Mouse (Mus musculus) forebrain, embryonic 16.5 days (tissue): Measurements from ENCODE around the gene Cblb. TPM values are rescaled to one million over a fixed set of nuclear protein-coding genes. Genes with fewer than 3 reads are reported as not detected.

Experiments used
- ATAC-seq: fragments of 200-750 bp; cut with Nextera tagmentation; 2 replicates; pipeline ENCODE4 v1.8.0; 2017; ENCODE audit warnings: mild to moderate bottlenecking, moderate library complexity
- H3K27ac ChIP-seq: fragments of 300-500 bp; sonication (generic); 2 replicates; pipeline ENCODE4 v1.5.1; 2014; ENCODE audit warnings: low read length, control low read depth
- H3K27me3 ChIP-seq: fragments of 300-500 bp; sonication (generic); replicated peaks from 2 replicates; pipeline ENCODE4 v1.6.1; 2014; ENCODE audit warnings: low read length; ENCODE audit not compliant: control insufficient read depth, insufficient read depth
- H3K36me3 ChIP-seq: fragments of 300-500 bp; sonication (generic); 2 replicates; pipeline ENCODE4 v1.6.1; 2014; ENCODE audit not compliant: control insufficient read depth, insufficient read depth
- H3K4me1 ChIP-seq: fragments of 300-500 bp; sonication (generic); replicated peaks from 2 replicates; pipeline ENCODE4 v1.6.1; 2014; ENCODE audit warnings: low read length; ENCODE audit not compliant: control insufficient read depth, insufficient read depth
- H3K4me2 ChIP-seq: fragments of 300-500 bp; sonication (generic); 2 replicates; pipeline ENCODE4 v1.6.1; 2014; ENCODE audit warnings: mild to moderate bottlenecking, low read length, control low read depth
- H3K4me3 ChIP-seq: fragments of 300-500 bp; sonication (generic); replicated peaks from 2 replicates; pipeline ENCODE4 v1.5.1; 2014; ENCODE audit warnings: mild to moderate bottlenecking, low read length, control low read depth
- H3K9ac ChIP-seq: fragments of 300-500 bp; sonication (generic); replicated peaks from 2 replicates; pipeline ENCODE4 v1.6.1; 2014; ENCODE audit warnings: low read depth, low read length, control low read depth
- H3K9me3 ChIP-seq: fragments of 300-500 bp; sonication (generic); 2 replicates; pipeline ENCODE4 v1.6.1; 2016; ENCODE audit warnings: low read length; ENCODE audit not compliant: control insufficient read depth
- WGBS: fragments of 180-500 bp; shearing (Covaris S2); extraction: QIAGEN DNeasy Blood & Tissue Kit; methylation state at CpG from one replicate; pipeline ENCODE4 v1.1.7; 2014; 5-methylcytosine and 5-hydroxymethylcytosine counted together
- polyA plus RNA-seq: library from polyadenylated mRNA; unstranded; fragments of >200 nt; fragmentation: Nextera tagmentation; extraction: Ambion mirVana; gene quantifications from 2 replicates; pipeline ENCODE4 v1.2.1, GENCODE M21; 2015

Cblb gene
- polyA plus RNA-seq, 1 experiment from 2014 or later: 21.3 TPM

- H3K4me3 ChIP-seq: no peak overlapping the region
- H3K36me3 ChIP-seq: peaks cover 16% of the 10 kb centered on the region
- H3K4me2 ChIP-seq: no peak overlapping the region
- H3K27ac ChIP-seq: no peak overlapping the region
- WGBS: 89% methylated on average over 4 of the region's 4 CpGs
- ATAC-seq: no peak
- no peak overlapping the region for H3K9ac ChIP-seq
- H3K27me3 ChIP-seq: no peaks in the 10 kb centered on the region
- H3K4me1 ChIP-seq: peaks cover 9% of the 10 kb centered on the region
- H3K9me3 ChIP-seq: no peaks in the 10 kb centered on the region
Observed at GRCm38 (mm10) chr16:52046464-52046863, 15.4 kb downstream of the Cblb start.

DNA sequence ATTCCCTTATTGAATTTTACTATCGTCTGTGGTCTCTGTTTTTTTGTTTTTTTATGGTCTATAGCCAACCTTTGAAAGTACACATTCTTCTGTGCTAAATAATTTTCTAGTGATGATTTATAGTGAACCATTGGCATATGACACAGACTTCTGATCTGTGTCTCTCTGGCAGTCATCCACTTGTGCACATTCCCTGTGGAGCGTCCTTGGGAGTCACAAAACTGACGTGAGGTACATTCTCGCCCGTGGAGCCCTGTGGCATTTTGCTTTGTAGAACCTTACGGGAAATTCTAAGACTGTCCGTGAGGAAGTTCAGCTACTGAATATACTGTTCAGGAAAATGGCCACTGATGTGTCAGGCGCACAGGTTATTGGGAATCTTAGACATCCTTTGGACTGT lies 20.1 kb downstream of the Cblb start:
- Histone ChIP-seq H3K4me2 (no peak overlapping the region), H3K27ac (no peak overlapping the region), H3K9me3 (no peaks in the 10 kb centered on the region), H3K4me3 (no peak overlapping the region), H3K36me3 (peaks cover 16% of the 10 kb centered on the region), H3K27me3 (no peaks in the 10 kb centered on the region), H3K9ac (no peak overlapping the region), H3K4me1 (peaks cover 12% of the 10 kb centered on the region)
- ATAC-seq: no peak
- WGBS: 92% methylated on average over 8 of the region's 8 CpGs

- Histone ChIP-seq H3K9ac (no peak overlapping the region), H3K4me2 (no peak overlapping the region), H3K9me3 (no peaks in the 10 kb centered on the region), H3K4me3 (no peak overlapping the region), H3K36me3 (peaks cover 10% of the 10 kb centered on the region), H3K4me1 (peaks cover 19% of the 10 kb centered on the region), H3K27me3 (no peaks in the 10 kb centered on the region), H3K27ac (no peak overlapping the region)
- no peak for ATAC-seq
- 17% methylated on average over 5 of the region's 5 CpGs for WGBS
Observed at GRCm38 (mm10) chr16:52052734-52053133, 21.7 kb downstream of the Cblb start.

DNA sequence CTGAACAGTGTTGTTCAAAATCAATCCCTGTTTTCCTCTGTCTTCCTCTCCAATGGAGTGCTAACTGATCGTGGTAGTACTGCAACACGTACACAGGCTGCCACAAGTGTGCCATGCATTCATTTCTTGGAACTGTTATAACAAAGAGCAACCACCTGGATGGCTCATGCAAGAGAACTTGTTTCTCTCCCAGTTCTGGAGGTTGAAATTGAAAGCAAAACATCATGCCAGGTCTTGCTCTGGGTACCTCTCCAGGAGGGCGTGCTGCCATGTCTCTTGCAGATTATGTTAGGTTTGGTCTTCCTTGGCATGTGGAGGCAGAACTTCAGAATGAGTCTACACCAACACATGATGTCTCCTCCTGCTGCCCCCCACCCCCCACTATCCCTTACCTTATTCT lies 24.2 kb downstream of the Cblb start:
- H3K27ac ChIP-seq: no peak overlapping the region
- no peak overlapping the region for H3K4me2 ChIP-seq
- H3K9me3 ChIP-seq: no peaks in the 10 kb centered on the region
- WGBS: 58% methylated on average over 3 of the region's 3 CpGs
- H3K4me3 ChIP-seq: no peak overlapping the region
- 0 out of 2 replicates have a peak, but pooled peaks cover 3% of the 10 kb centered on the region for H3K36me3 ChIP-seq
- peaks cover 20% of the 10 kb centered on the region for H3K4me1 ChIP-seq
- H3K27me3 ChIP-seq: no peaks in the 10 kb centered on the region
- no peak for ATAC-seq
- H3K9ac ChIP-seq: no peak overlapping the region

GRCm38 (mm10) chr16:52056164-52056563 lies 25.1 kb downstream of the Cblb start:
- ATAC-seq: no peak
- H3K9ac ChIP-seq: no peak overlapping the region
- H3K9me3 ChIP-seq: no peaks in the 10 kb centered on the region
- peaks cover 29% of the 10 kb centered on the region for H3K4me1 ChIP-seq
- no peak overlapping the region for H3K4me3 ChIP-seq
- no peak overlapping the region for H3K4me2 ChIP-seq
- H3K27ac ChIP-seq: no peak overlapping the region
- no peaks in the 10 kb centered on the region for H3K27me3 ChIP-seq
- 0 out of 2 replicates have a peak, but pooled peaks cover 2% of the 10 kb centered on the region for H3K36me3 ChIP-seq
- WGBS: 72% methylated on average over 4 of the region's 4 CpGs

DNA sequence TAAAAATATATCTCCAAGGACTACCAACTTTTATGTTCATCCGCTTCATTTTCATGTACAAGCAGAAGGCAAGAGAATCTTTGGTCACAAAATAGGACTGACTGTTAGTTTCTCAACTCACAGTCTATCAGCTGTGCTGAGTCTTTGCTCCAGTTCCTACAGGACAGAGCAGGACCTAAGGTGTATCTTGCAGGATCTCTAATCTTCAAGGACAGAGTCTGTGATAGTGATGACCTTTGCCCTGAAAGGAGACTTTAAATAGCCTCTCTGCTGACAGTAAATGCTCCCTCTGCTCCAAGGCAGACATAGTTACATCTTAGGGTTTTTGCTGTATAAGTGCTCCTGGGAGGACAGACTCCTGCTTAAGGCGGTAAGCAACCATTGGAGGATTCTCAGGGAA lies 26.3 kb downstream of the Cblb start:
- WGBS: 91% methylated on average over 2 of the region's 2 CpGs
- no peak overlapping the region for H3K4me3 ChIP-seq
- peaks cover 30% of the 10 kb centered on the region for H3K4me1 ChIP-seq
- H3K9me3 ChIP-seq: no peaks in the 10 kb centered on the region
- H3K9ac ChIP-seq: no peak overlapping the region
- ATAC-seq: no peak
- no peaks in the 10 kb centered on the region for H3K27me3 ChIP-seq
- no peaks in the 10 kb centered on the region for H3K36me3 ChIP-seq
- H3K27ac ChIP-seq: no peak overlapping the region
- no peak overlapping the region for H3K4me2 ChIP-seq

GRCm38 (mm10) chr16:52059535-52059934 lies 28.5 kb downstream of the Cblb start:
- Histone ChIP-seq H3K4me2 (no peak overlapping the region), H3K27ac (no peak overlapping the region), H3K36me3 (no peaks in the 10 kb centered on the region), H3K4me1 (peaks cover 29% of the 10 kb centered on the region), H3K9me3 (no peaks in the 10 kb centered on the region), H3K27me3 (no peaks in the 10 kb centered on the region), H3K9ac (no peak overlapping the region), H3K4me3 (no peak overlapping the region)
- ATAC-seq: no peak
- WGBS: 75% methylated on average over 4 of the region's 4 CpGs

DNA sequence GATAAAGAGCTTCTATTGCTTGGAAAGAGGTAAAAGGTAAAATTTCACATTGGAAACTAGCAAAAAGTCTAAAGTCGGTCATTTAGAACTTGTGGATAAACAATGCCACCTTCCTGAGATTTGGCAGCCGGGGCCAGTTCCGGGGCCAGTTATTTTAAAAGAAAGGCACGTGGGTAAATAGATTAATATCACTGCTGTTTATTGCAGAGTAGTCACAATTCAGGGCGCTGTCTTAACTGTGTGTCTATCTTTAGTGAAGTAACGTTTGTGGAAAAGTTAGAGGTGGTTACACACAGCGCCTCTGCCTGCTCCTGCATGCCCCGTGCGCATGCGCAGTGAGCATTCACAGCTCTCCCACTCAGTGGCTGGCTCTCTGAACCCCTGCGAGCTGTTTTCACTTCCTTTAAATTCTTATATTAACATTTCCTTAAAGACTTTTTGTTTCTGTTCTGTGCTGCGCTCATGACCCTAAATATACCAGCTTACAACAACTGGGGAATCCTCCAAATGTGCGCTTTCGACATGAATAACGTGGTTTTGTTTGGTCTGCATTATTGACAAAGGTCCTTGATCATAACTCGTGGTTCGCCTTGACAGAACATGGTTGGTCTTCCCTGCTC lies 29.2 kb downstream of the Cblb start:
- Histone ChIP-seq H3K4me2 (no peak overlapping the region), H3K4me1 (peaks cover 24% of the 10 kb centered on the region), H3K36me3 (no peaks in the 10 kb centered on the region), H3K4me3 (no peak overlapping the region), H3K27ac (no peak overlapping the region), H3K27me3 (no peaks in the 10 kb centered on the region), H3K9ac (no peak overlapping the region), H3K9me3 (no peaks in the 10 kb centered on the region)
- WGBS: 78% methylated on average over 17 of the region's 17 CpGs
- no peak for ATAC-seq

DNA sequence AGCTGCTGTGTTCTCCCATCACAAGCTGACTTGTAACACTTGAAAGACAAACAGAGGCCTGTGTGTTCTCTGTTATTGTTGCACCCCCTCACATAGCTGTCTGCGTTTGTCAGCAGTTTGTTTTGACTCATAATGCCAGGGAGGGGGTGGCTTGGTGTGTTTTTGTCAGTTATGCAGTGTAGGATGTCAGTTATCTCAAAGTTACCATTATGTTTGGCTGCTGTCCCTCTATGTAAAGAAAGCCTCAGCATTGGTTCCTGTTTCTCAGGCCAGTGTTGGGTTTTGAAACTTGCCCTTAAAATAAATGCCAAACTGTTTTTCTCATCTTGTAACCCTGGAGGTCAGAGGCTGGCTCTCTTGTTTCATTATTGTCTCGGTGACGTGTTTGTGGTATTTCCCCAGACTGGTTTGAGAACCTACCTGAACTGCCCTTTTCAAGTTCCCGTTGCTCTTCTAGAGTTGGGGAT lies 30.0 kb downstream of the Cblb start:
- 61% methylated on average over 4 of the region's 4 CpGs for WGBS
- Histone ChIP-seq H3K36me3 (no peaks in the 10 kb centered on the region), H3K4me2 (no peak overlapping the region), H3K27me3 (no peaks in the 10 kb centered on the region), H3K4me1 (peaks cover 19% of the 10 kb centered on the region), H3K9ac (no peak overlapping the region), H3K27ac (no peak overlapping the region; the same call in 1 of the 2 replicates), H3K9me3 (no peaks in the 10 kb centered on the region), H3K4me3 (no peak overlapping the region)
- ATAC-seq: peak; percentile 26; the same call in 1 of the 2 replicates
